Mouse (Mus musculus): ENCODE data around the gene Ppp4r3a.
"Not testable (repeated sequence)": the region's sequence is repeated elsewhere in the genome, so short reads cannot be mapped to it uniquely, and the experiment has no call there.

Ppp4r3a gene

GRCm38 (mm10) chr12:101028247-101028953, 55.1 kb downstream of the Ppp4r3a start:
- no peak for DNase-seq

GRCm38 (mm10) chr12:101027451-101028246, 55.9 kb downstream of the Ppp4r3a start:
- DNase-seq, result no peak

- peak; percentile 47 for DNase-seq
These were observed 56.6 kb downstream of the Ppp4r3a start for GRCm38 (mm10) chr12:101026946-101027345.

- no peak for DNase-seq
These were observed 57.0 kb downstream of the Ppp4r3a start for GRCm38 (mm10) chr12:101026518-101026917.

GRCm38 (mm10) chr12:101026025-101026424, 57.5 kb downstream of the Ppp4r3a start:
- DNase-seq, result no peak

DNA sequence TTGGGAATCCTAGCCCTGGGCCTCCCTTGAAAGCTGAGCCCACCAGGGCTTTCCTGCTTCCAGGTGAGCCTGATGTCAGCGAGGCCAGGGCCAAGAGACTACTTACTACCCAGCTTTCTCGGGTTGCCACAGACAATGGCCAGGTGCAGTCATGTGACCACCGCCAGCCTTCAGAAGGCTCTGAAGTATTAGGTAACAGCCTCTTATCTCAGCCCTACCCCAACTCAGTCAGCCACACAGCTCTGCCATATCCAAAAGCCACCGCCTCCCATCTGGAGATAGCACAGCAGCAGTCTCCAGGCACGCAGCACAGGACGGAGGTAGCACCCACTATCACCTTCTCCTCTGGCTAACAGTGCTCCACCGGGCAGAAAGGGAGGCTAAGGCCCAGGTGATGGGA, 58.1 kb downstream of the Ppp4r3a start:
- DNase-seq, result no peak

- no peak for DNase-seq
These were observed 58.7 kb downstream of the Ppp4r3a start for GRCm38 (mm10) chr12:101024824-101025223.

- DNase-seq, result no peak
These were observed 60.4 kb downstream of the Ppp4r3a start for GRCm38 (mm10) chr12:101023143-101023542.

DNA sequence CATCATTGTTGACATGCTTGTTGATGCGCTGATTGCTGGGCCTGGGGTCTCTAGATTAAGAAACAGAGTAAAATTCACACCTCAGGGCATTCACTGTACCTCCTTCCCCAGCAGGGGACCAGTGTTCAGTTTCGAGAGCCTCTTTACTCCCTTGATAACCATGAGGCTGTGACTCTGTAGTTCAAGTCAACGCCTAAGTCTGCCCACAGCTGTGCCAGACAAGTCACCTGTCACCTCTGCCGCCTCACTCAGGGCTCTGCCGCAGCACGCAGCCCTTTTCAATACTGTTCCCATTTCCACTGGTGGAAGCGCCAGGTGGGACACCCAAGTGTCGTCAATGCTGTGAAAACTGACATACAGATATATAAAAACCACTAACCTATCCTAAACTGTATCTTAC, 61.1 kb downstream of the Ppp4r3a start:
- no peak for DNase-seq

GRCm38 (mm10) chr12:101021484-101022226, 61.8 kb downstream of the Ppp4r3a start:
- DNase-seq, result no peak

GRCm38 (mm10) chr12:101020210-101021015, 63.1 kb downstream of the Ppp4r3a start:
- no peak for DNase-seq

GRCm38 (mm10) chr12:101019443-101019842, 64.1 kb downstream of the Ppp4r3a start:
- DNase-seq, result no peak

DNA sequence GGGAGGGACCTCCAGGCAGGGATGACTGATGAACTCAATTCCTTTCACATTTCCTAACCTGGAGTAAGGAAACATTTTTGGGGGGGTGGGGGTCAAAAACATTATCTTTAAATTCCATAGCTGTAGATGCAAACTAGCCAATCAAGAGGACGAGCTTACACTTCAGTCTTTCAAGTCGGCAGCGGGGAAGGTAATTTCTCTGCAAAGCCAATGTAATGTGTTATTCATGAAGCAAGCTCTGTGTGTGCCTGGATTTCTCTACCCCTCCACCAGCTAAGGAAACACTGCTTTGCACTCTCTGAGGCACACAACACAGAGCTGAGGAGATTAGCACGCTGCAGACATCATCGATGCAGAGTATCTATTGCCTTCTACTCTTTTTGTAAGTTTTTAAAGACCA, 64.5 kb downstream of the Ppp4r3a start:
- DNase-seq, result no peak

GRCm38 (mm10) chr12:101017971-101018371, 65.5 kb downstream of the Ppp4r3a start:
- DNase-seq, result no peak

- DNase-seq, result no peak
These were observed 67.0 kb downstream of the Ppp4r3a start for GRCm38 (mm10) chr12:101016412-101016928.

- no peak for DNase-seq
These were observed 67.6 kb downstream of the Ppp4r3a start for GRCm38 (mm10) chr12:101015926-101016325.

DNA sequence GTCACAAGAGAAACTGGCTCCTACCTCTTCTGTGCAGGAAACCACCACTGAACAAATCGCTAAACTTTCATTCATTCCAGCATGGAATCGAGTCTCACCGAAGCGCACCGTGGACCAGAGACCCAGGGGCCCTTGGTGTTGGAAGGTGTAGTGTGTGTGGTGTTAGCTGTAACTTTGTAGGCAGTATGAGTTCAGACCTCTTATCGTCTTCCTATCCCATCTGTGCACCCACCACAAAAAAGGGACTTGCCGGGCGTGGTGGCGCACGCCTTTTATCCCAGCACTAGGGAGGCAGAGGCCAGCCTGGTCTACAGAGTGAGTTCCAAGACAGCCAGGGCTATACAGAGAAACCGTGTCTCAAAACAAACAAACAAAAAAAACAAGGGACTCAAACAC, 68.3 kb downstream of the Ppp4r3a start:
- DNase-seq, result no peak

DNA sequence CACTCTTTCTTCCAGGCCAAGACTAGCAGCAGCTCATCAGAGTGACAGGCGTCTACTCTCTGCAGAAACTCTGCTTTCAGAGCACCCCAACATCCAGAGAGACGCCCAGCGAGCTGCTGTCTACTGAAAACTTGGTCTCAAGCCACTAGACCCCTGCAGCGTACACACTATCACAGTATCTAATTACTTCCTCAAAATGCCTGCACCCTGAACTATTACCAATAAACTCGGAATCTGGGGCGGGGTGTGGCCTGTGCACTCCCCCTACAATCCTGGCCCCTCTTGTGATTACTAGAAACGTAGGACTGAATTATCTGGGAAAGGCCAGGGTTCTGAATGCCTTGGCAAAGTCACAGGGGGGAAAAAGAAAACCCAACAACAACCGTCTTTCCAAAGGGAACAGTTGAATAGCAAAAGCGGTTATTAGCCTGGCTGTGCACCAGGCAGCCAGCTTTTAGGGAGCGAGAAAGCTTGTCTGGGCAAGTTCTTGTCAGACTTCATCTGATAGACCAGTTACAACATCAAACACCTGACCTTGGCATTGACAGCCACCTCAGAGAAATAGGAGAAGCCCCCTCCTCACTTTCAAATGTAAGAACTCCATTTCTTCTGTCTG, 68.8 kb downstream of the Ppp4r3a start:
- DNase-seq, result no peak

DNA sequence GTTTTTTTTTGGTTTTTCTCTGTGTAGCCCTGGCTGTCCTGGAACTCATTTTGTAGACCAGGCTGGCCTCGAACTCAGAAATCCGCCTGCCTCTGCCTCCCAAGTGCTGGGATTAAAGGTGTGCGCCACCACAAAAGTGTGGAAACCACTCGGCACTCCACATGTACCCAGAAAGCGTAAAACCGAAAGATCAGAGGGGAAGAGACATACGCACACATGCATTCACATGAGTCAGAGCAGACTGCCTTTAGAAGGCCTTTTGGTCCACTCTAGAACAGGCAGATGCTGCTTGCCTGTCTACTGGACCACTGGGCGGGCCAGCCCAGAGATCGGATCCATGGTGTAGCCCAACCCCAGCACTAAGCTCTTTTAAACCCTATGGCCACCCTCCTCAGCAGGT, 69.8 kb downstream of the Ppp4r3a start:
- not testable (repeated sequence) for DNase-seq

- DNase-seq, result no peak
These were observed 70.3 kb downstream of the Ppp4r3a start for GRCm38 (mm10) chr12:101013078-101013665.
